Mouse (Mus musculus) neural tube, embryonic 10.5 days (tissue): ENCODE measurements around the gene Nfib.

Experiments
- DNase-seq: peaks from one replicate; pipeline ENCODE4 v3.0.0-alpha.2; 2017; ENCODE audit warnings: low spot score; ENCODE audit errors: extremely low spot score

Nfib gene

GRCm38 (mm10) chr4:82502012-82502411 is 203.5 kb downstream of the Nfib start:
- DNase-seq, result no peak

DNA sequence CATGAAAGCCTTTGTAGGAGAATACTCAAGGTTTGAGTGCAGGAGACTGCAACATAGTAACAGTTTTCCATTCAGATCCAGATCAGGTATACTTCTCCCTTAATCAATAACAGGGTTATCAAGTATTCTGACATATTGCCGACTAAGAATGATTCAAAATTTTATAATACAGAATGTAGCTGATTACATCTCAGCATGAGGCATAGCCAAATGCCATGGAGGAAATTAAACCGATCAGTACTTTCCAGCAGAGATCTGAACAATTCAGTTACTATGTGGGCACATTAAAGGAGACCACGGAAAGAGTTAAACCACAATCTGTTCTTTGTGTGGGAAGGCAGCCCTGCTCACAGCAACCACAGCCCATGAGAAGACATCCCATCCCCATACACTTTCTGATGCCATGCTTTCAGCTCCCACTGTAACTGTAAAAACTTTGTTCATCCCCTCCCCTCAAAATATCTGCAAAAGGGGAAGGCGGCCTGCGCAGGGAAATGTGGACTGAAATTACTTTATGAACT is 204.9 kb downstream of the Nfib start:
- DNase-seq, result no peak

DNA sequence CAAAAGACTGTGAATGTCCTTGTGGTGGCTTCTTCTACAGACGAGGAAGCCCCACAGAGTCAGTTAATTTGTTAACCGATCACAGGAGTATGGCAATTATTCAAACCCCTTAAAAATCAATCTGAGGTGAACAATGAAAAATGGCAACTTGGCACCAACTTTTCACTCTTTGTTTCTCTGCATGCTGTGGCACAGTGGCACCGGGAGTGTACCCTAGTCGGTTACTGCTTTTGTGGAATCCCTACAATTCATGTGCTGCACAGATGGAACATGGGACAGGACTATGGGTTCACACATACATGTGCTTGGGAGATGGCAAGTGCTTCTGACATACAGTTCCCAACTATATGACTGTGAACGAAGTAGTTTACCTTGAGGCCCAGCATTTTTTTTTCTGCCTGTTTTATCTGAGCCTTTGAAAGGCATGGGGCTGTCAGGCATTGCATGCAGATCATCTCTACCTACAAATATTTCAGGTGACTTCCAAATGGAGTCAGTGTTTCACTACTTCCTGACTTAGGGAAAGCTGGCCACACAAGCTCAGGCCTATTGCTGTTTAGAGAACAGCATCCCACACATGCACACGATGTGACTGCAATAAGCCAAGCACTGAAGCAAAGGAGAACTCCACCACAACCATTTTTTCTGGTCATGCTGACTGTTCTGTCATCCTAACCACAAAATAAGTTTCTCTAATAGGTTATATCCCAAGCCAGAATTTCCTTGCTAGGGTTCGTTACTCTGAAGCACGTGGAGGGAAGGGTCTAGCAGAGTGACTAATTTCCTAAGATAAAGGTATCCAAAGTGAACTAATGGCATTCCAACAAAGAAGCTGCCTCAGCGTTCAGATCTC is 205.6 kb downstream of the Nfib start:
- DNase-seq, result no peak

GRCm38 (mm10) chr4:82499238-82499637 is 206.3 kb downstream of the Nfib start:
- DNase-seq, result no peak

DNA sequence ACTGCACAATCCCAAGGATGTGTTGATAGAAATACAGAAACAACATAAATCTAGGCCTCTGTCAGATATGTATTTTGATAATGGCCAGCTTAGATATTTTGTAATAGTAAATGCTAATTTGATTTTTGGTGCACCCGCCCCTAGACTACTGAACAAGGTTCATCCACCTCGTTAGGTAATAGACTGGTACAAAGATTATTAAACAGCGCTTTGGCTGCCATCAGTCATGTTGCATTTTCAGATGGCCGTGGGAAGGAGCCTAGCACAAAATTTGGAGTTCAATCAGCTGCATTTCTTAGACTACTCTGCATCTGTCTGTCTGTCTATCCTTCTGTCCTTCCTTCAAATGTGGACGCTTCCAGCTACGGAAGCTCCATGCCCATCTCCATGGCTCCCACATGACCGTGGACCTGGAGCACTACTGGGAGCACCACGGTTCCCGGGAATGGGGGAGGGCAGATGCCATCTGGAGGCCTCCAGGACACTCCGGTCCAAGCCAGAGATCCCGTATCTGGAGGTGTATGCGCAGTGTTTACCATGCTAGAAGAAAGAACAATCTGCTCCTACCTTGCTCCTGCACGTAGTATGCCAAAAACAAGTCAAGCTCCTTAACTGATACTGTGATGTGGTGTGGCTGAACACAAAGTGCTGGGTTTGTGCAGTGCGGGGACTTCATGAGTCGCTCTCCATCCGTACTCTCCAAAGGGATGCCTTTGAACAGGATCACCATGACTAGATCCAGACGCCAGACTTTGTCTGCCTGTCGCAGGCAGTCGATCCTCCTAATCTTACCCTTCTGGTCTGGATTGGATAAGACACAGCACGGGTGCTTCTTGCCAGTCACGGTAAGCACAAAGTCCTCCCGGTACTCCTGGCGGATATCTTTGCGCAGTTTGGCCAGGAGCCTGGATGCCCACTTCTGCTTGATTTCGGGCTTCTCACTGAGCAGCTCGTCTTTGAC is 207.6 kb downstream of the Nfib start:
- DNase-seq, result no peak

DNA sequence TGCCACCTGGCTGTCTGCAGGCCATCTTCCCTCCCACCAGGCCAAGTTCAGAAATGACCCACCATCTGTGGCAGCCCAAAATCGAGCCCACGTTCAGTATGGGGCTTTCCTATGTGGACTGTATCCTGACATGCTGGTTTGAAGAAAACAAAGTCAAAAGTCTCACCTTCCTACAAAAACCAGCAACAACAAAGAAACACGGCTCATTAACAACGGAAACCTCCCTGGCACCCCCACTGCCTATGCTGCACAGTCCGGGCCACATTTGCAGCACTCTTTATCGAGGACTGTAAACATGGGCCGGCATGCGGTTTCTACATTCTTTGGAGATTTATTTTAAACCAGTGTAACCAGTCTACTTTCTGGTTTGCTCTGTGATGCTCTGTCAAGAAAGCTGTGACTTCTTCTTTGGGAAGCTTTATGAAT is 208.4 kb downstream of the Nfib start:
- no peak for DNase-seq

GRCm38 (mm10) chr4:82496383-82496782 is 209.2 kb downstream of the Nfib start:
- no peak for DNase-seq

GRCm38 (mm10) chr4:82495605-82496004 is 209.9 kb downstream of the Nfib start:
- no peak for DNase-seq

DNA sequence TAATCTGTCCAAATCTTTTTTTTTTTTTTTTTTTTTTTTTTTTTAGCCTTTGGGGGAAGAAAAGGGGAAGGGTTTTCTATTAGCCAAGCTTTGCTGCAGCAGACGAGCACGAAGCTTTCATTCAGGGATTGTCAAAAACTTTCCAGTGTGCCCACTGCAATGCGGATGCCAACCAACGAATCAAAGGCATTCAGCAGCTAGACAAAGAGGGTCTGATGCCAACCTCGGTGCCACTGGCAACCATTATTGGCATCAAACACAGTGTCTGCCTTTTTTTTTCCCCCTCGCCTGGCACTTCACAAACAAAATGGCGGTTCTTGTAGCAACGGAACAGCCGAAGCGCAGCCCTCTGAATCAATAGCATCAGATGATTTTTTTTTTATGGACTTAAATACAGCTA is 210.7 kb downstream of the Nfib start:
- DNase-seq, result no peak

- no peak for DNase-seq
Observed at GRCm38 (mm10) chr4:82494424-82494823, 211.1 kb downstream of the Nfib start.

GRCm38 (mm10) chr4:82493865-82494264 is 211.7 kb downstream of the Nfib start:
- no peak for DNase-seq

GRCm38 (mm10) chr4:82493363-82493762 is 212.2 kb downstream of the Nfib start:
- DNase-seq, result no peak

GRCm38 (mm10) chr4:82492737-82493136 is 212.8 kb downstream of the Nfib start:
- DNase-seq, result no peak

DNA sequence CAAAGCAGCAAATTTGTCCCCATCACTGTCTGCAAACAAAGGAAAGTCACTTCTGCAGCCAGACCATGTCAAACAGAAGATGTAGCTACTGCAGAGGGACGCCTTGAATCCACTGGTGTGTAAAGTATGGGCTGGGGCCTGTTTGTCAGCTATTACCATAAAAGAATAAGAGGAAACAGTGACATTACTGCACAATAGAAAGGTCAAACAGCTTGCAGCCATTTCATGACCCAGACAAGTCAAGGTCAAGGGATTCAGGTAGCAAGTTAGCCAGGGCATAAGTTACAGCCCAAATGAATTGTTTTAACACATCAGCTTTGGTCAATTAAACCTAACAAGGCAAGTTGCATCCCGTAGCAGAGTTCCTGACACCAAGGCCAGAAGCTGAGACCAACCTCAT is 215.6 kb downstream of the Nfib start:
- DNase-seq, result no peak

DNA sequence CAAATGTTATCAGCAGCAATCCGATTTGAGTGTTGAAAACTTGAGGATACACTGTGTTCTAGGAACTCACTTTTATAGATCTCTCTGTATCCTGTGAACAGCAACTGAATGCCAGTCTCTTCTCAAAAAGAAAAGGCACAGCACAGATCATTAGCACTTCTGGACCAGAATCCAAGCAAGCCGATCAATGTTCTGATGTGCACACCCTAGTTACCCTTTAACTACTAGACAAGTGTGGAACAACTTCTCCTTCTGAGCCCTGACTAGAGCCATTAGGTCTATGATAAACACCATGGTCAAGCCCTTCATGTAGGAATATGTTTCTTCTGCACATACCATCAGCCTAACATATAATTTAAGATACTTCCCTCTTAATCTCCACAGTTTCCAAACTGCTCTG is 219.6 kb downstream of the Nfib start:
- no peak for DNase-seq

DNA sequence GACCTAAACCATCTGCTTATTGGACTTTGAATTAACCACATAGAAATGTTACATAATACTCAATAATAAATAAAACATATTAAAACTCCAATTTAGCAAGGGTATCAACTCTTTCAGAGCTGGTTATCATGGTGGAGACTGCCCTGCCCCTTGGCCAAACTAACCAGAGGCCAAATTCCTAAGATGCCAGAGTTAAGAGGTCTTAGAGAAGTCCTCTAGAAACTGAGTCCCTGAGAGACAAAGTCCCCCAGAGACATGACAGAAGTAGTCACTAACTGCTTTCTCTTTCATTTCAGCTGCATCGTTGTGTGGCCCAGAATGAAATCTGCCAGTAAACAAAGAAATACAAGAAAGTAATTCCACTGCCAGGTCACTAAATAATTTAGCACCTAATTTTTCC is 221.7 kb downstream of the Nfib start:
- DNase-seq, result no peak

DNA sequence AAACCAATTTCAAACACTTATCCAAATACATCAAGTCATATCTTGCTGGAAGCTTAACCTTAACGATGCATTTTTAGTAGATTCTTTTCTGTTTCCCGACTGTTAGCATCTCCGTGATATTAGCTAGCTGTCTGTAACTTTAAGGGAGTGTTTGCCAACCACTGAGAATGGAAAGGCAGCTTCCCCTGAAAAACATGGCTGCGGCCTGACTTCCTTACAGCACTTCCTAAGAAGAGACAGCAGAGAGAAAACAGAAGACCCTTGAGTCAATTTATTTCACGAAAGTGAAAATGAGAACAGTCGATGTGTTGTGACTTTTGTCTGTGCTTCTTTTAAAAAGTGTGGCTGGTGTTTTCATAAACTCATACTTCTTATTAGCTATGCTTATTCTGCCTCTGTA is 222.3 kb downstream of the Nfib start:
- no peak for DNase-seq

DNA sequence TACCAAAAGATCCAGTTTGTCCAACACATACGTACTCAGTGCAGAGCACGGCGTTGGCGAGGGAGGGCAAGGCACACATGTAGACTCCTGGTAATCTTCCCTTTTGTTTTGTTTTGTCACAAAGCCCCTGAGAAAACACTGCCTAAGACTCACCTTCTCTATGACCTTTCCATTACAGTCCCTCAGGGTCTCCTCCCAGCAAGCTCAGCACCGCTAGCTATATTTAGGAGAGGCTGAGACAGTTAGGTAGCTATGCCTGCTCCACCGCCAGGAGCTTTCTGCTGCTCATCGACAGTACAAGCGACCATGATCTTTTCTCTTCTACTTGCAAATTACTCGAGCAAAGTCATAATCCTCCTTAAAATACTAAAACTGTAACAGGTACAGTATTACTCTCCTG is 224.9 kb downstream of the Nfib start:
- no peak for DNase-seq

DNA sequence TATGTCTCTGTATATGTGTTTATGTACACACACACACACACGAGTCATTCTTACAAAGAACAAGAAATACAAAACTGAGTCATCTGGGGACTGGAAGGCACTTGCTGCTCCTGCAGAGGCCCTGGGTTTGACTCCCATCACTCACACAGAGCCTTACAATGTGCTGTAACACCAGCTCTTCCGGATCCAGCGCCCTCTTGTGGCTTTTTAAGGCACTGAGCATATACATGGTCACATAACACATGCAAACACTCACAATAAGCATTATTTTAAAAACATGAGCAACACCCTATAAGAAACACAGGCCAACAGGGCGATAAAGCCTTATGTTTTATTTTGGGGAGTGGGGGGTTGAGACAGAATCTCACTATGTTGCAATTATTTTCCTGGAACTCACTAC is 226.2 kb downstream of the Nfib start:
- DNase-seq, result no peak

GRCm38 (mm10) chr4:82477742-82478141 is 227.8 kb downstream of the Nfib start:
- DNase-seq, result no peak

DNA sequence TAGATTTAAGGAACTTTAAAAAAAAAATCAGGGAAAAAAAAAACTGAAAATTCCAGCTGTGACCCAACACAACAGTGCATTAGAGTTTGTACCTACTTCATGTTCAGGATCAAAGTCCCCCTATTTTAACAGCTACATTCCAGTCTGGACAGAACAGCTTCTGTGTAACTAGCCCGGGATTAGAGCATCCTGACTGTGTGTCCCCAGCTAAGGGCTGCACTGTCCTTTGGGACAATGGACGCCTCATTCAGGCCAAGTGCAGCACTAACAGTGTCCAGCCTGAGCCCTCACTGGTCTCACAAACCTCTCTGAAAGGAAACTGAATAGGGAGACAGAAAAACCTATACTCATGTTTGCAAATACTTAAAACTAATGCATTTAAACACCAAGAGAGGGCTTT is 229.1 kb downstream of the Nfib start:
- DNase-seq, result no peak

DNA sequence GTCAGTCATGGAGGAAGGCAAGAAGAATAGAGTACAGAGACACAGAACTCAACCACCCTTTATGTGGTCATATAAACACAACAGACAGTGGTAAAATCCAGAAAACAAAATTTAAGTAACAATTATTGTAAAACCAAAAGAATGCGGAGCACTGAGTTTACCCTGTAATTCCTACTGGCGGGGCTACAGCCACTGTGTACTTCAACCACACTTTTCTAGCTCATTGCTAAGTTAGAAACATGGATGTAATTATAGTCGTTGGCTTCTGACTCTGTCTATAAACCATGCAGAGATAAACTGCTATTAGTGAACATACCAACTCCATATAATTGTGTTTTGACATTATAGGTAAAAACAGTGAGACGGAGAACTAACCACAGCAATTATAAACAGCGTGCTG is 231.2 kb downstream of the Nfib start:
- no peak for DNase-seq
